Mouse (Mus musculus) heart, embryonic 10.5 days (tissue): ENCODE measurements around the gene Ddx11. TPM values are rescaled to one million over a fixed set of nuclear protein-coding genes. Genes with fewer than 3 reads are reported as not detected.

Experiments used
- DNase-seq: peaks from one replicate; pipeline ENCODE4 v3.0.0-alpha.2; 2017; ENCODE audit warnings: low spot score
- H3K27ac ChIP-seq: fragments of 300-500 bp; sonication (generic); 2 replicates; pipeline ENCODE4 v1.5.1; 2016; ENCODE audit warnings: mild to moderate bottlenecking
- H3K27me3 ChIP-seq: fragments of 300-500 bp; sonication (generic); 2 replicates; pipeline ENCODE4 v1.6.1; 2016; ENCODE audit warnings: mild to moderate bottlenecking; ENCODE audit not compliant: poor library complexity, insufficient read depth, severe bottlenecking
- H3K36me3 ChIP-seq: fragments of 300-500 bp; sonication (generic); 2 replicates; pipeline ENCODE4 v1.6.1; 2016; ENCODE audit warnings: mild to moderate bottlenecking, moderate library complexity
- H3K4me1 ChIP-seq: fragments of 300-500 bp; sonication (generic); 2 replicates; pipeline ENCODE4 v1.6.1; 2016; ENCODE audit warnings: mild to moderate bottlenecking
- H3K4me3 ChIP-seq: fragments of 300-500 bp; sonication (generic); 2 replicates; pipeline ENCODE4 v1.5.1; 2016; ENCODE audit warnings: mild to moderate bottlenecking, moderate library complexity
- H3K9me3 ChIP-seq: fragments of 300-500 bp; sonication (generic); 2 replicates; pipeline ENCODE4 v1.6.1; 2016; ENCODE audit warnings: mild to moderate bottlenecking, moderate library complexity
- WGBS: fragments of 180-500 bp; shearing (Covaris S2); methylation state at CpG from one replicate; pipeline ENCODE4 v1.1.7; 2016; 5-methylcytosine and 5-hydroxymethylcytosine counted together
- polyA plus RNA-seq: library from polyadenylated mRNA; unstranded; fragments of >200 nt; fragmentation: Nextera tagmentation; extraction: Ambion mirVana; gene quantifications from 2 replicates; pipeline ENCODE4 v1.2.1, GENCODE M21; 2016

Ddx11 gene
- polyA plus RNA-seq, 1 experiment from 2014 or later: 24.1 TPM

- H3K4me1 ChIP-seq: peaks cover 6% of the 10 kb centered on the region
- peak; percentile 81 for DNase-seq
- no peaks in the 10 kb centered on the region for H3K9me3 ChIP-seq
- H3K4me3 ChIP-seq: peak overlapping the region; percentile 94
- 1% methylated on average over 41 of the region's 41 CpGs for WGBS
- no peaks in the 10 kb centered on the region for H3K27me3 ChIP-seq
- H3K27ac ChIP-seq: peak overlapping the region; percentile 99
- H3K36me3 ChIP-seq: no peaks in the 10 kb centered on the region
These were observed 22.5 kb upstream of the Ddx11 start for GRCm38 (mm10) chr17:66100566-66101379.

- Histone ChIP-seq H3K4me3 (peak within 1 kb of the TSS; percentile 94), H3K36me3 (no peaks in the 10 kb centered on the region), H3K27ac (peak within 1 kb of the TSS; percentile 99), H3K27me3 (no peaks in the 10 kb centered on the region), H3K9me3 (no peaks in the 10 kb centered on the region), H3K4me1 (peaks cover 6% of the 10 kb centered on the region)
- whole genome bisulfite sequencing: 1% methylated on average over 67 of the region's 67 CpGs
- peak; percentile 97 for DNase-seq
These were observed 21.7 kb upstream of the Ddx11 start, which contains the start of gene Ndufv2 for GRCm38 (mm10) chr17:66101380-66102330. Gene Ndufv2, minus strand, starts transcription at chr17:66101559.

GRCm38 (mm10) chr17:66104076-66104475, 19.2 kb upstream of the Ddx11 start:
- Histone ChIP-seq H3K9me3 (no peaks in the 10 kb centered on the region), H3K36me3 (no peaks in the 10 kb centered on the region), H3K27me3 (no peaks in the 10 kb centered on the region), H3K4me1 (peaks cover 6% of the 10 kb centered on the region), H3K27ac (no peak overlapping the region), H3K4me3 (no peak overlapping the region)
- WGBS: 88% methylated on average over 7 of the region's 7 CpGs
- no peak for DNase-seq

- H3K4me3 ChIP-seq: no peak overlapping the region
- DNase-seq: peak; percentile 72
- peaks cover 8% of the 10 kb centered on the region for H3K4me1 ChIP-seq
- no peaks in the 10 kb centered on the region for H3K27me3 ChIP-seq
- no peak overlapping the region for H3K27ac ChIP-seq
- H3K9me3 ChIP-seq: no peaks in the 10 kb centered on the region
- no peaks in the 10 kb centered on the region for H3K36me3 ChIP-seq
- 51% methylated on average over 10 of the region's 10 CpGs for WGBS
These were observed 16.6 kb upstream of the Ddx11 start for GRCm38 (mm10) chr17:66106601-66107267.

GRCm38 (mm10) chr17:66107466-66107865, 15.9 kb upstream of the Ddx11 start:
- H3K27me3 ChIP-seq: no peaks in the 10 kb centered on the region
- peak; percentile 63 for DNase-seq
- no peak overlapping the region for H3K27ac ChIP-seq
- no peaks in the 10 kb centered on the region for H3K9me3 ChIP-seq
- H3K36me3 ChIP-seq: no peaks in the 10 kb centered on the region
- WGBS: 72% methylated on average over 8 of the region's 8 CpGs
- peaks cover 13% of the 10 kb centered on the region for H3K4me1 ChIP-seq
- no peak overlapping the region for H3K4me3 ChIP-seq

- peaks cover 15% of the 10 kb centered on the region for H3K4me1 ChIP-seq
- H3K27me3 ChIP-seq: no peaks in the 10 kb centered on the region
- DNase-seq: peak; percentile 27
- H3K4me3 ChIP-seq: no peak overlapping the region
- no peak overlapping the region for H3K27ac ChIP-seq
- no peaks in the 10 kb centered on the region for H3K36me3 ChIP-seq
- WGBS: 86% methylated on average over 4 of the region's 4 CpGs
- H3K9me3 ChIP-seq: no peaks in the 10 kb centered on the region
These were observed 15.1 kb upstream of the Ddx11 start for GRCm38 (mm10) chr17:66108198-66108597.

GRCm38 (mm10) chr17:66110746-66111145, 12.6 kb upstream of the Ddx11 start:
- Histone ChIP-seq H3K27ac (peak overlapping the region; percentile 95), H3K4me1 (peaks cover 15% of the 10 kb centered on the region), H3K36me3 (peaks cover 22% of the 10 kb centered on the region), H3K4me3 (peak overlapping the region; percentile 90), H3K27me3 (no peaks in the 10 kb centered on the region), H3K9me3 (no peaks in the 10 kb centered on the region)
- no peak for DNase-seq
- 49% methylated on average over 6 of the region's 6 CpGs for WGBS

- WGBS: under 1% methylated on average over 36 of the region's 41 CpGs
- no peaks in the 10 kb centered on the region for H3K27me3 ChIP-seq
These were observed 11.8 kb upstream of the Ddx11 start, which contains the start of gene Washc1 for GRCm38 (mm10) chr17:66111402-66111959. Gene Washc1, plus strand, starts transcription at chr17:66111545.

GRCm38 (mm10) chr17:66112166-66112565, 11.2 kb upstream of the Ddx11 start:
- Histone ChIP-seq H3K4me1 (peaks cover 15% of the 10 kb centered on the region), H3K27ac (peak overlapping the region; percentile 95), H3K27me3 (no peaks in the 10 kb centered on the region), H3K36me3 (peaks cover 36% of the 10 kb centered on the region), H3K9me3 (no peaks in the 10 kb centered on the region), H3K4me3 (peak overlapping the region; percentile 90)
- 53% methylated on average over 4 of the region's 4 CpGs for WGBS
- DNase-seq: no peak

More at GRCm38 (mm10) chr17:66111402-66111959, 11.8 kb upstream of the Ddx11 start, which contains the start of gene Washc1:
- Histone ChIP-seq H3K4me1 (peaks cover 15% of the 10 kb centered on the region), H3K36me3 (peaks cover 29% of the 10 kb centered on the region), H3K4me3 (peak within 1 kb of the TSS; percentile 90), H3K9me3 (no peaks in the 10 kb centered on the region), H3K27ac (peak within 1 kb of the TSS; percentile 95)
- peak; percentile 98 for DNase-seq

GRCm38 (mm10) chr17:66118991-66119390, 4.3 kb upstream of the Ddx11 start:
- Histone ChIP-seq H3K4me1 (no peaks in the 10 kb centered on the region), H3K36me3 (peaks cover 60% of the 10 kb centered on the region), H3K27ac (no peak overlapping the region), H3K27me3 (no peaks in the 10 kb centered on the region), H3K4me3 (no peak overlapping the region), H3K9me3 (no peaks in the 10 kb centered on the region)
- DNase-seq: no peak
- WGBS: 92% methylated on average over 8 of the region's 8 CpGs

- H3K4me3 ChIP-seq: no peak overlapping the region
- no peak for DNase-seq
- 72% methylated on average over 1 of the region's 1 CpGs for WGBS
- H3K9me3 ChIP-seq: no peaks in the 10 kb centered on the region
- peaks cover 10% of the 10 kb centered on the region for H3K4me1 ChIP-seq
- H3K27ac ChIP-seq: no peak overlapping the region
- H3K36me3 ChIP-seq: peaks cover 43% of the 10 kb centered on the region
- H3K27me3 ChIP-seq: no peaks in the 10 kb centered on the region
These were observed 2.6 kb upstream of the Ddx11 start for GRCm38 (mm10) chr17:66120701-66121100.
